Mouse (Mus musculus): ENCODE measurements at regions not wholly inside any gene's neighbourhood (a gene's known extent, or its start where the extent isn't known, plus 50 kb on each side); places are given as distances from the start of the nearest gene placed in this dataset.
"Not testable (repeated sequence)": the region's sequence is repeated elsewhere in the genome, so short reads cannot be mapped to it uniquely, and the experiment has no call there.

GRCm38 (mm10) chr6:102005627-102006026 is 567.3 kb downstream of the Cntn3 start:
- intact Hi-C loops (cut with DNase I) = no loop called here
- no peak for DNase-seq (ENCODE audit: low spot score in 2 of 2)

- DNase-seq (ENCODE audit: low spot score in 2 of 2) = peak; percentile 9 to 10
- intact Hi-C loops (cut with DNase I) = no loop called here
These were observed 574.7 kb downstream of the Cntn3 start for GRCm38 (mm10) chr6:101998181-101998580.

DNA sequence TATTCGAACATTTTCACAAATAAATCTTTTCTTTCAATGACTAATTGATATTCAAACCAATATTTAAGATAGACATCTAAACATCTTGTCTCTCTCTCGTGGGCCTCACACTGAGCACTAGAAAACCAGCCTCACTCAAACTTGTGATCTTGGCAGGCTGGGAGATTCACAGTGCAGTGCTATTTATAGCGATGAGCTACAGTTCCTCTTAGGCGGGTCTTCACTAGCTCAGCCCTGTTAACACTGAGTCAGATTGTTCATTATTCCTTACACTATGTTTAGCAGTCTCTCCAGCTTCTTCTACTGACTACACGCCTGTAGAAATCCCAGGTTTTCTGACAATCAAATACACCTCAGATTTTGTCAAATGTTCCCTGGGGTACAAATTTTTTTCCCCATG is 575.3 kb downstream of the Cntn3 start:
- intact Hi-C loops (cut with DNase I) = no loop called here

GRCm38 (mm10) chr6:101992815-101993214 is 580.1 kb downstream of the Cntn3 start:
- intact Hi-C loops (cut with DNase I) = no loop called here
- DNase-seq (ENCODE audit: low spot score in 2 of 2) = peak; percentile 10

More for the DNA sequence above, 575.3 kb downstream of the Cntn3 start:
- peak in 1 of 2 experiments; percentile 7 for DNase-seq (ENCODE audit: low spot score in 2 of 2)

DNA sequence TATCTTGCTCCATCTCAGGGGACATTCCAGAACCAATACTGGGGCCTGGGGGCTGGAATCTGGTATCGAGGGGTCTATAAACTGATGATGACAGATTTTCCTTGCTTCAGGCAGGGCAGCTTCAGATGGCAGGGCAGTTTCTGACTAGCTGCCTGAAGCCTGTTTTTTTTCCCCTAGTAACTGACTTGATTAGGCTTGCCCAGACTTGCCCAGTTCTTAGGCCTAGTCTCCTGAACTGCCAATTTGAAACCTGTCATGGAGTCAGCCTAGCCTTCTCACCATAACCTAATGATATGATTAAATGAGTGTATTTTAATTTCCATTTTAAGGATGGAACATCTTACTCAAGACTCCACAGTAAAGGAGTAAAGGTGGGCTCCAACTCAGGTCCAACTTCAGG is 591.2 kb downstream of the Cntn3 start:
- DNase-seq (ENCODE audit: low spot score in 2 of 2) = no peak
- intact Hi-C loops (cut with DNase I) = no loop called here

DNA sequence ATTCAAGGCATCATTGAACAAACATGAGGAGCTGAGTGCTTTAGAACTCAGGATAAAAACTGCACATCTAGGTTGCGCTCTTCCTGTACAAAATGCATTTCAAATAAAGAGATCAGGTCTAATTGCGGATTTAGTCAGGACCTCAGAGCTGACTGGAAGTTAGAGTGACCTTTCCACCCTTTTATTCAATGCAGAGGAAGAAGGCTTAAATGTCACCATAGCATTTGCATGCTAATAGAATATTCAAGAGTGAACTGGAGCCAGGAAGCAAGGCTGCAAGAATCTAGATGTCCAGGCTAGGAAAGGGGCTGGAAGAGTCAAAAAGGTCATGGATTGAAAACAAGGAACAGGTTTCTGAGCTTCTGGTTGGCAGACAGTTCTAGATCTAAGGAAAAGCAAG is 593.7 kb downstream of the Cntn3 start:
- DNase-seq (ENCODE audit: low spot score in 2 of 2) = no peak
- intact Hi-C loops (cut with DNase I) = no loop called here

GRCm38 (mm10) chr6:101964941-101965340 is 587.2 kb upstream of the Pdzrn3 start:
- no peak for DNase-seq (ENCODE audit: low spot score in 2 of 2)
- intact Hi-C loops (cut with DNase I) = no loop called here

DNA sequence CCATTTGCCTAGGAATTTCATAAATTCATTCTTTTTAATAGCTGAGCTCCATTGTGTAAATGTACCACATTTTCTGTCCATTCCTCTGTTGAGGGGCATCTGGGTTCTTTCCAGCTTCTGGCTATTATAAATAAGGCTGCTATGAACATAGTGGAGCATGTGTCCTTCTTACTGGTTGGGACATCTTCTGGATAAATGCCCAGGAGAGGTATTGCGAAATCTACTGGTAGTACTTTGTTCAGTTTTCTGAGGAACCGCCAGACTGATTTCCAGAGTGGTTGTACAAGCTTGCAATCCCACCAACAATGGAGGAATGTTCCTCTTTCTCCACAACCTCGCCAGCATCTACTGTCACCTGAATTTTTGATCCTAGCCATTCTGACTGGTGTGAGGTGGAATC is 583.8 kb upstream of the Pdzrn3 start:
- DNase-seq (ENCODE audit: low spot score in 2 of 2); intact Hi-C loops (cut with DNase I): not testable (repeated sequence)

DNA sequence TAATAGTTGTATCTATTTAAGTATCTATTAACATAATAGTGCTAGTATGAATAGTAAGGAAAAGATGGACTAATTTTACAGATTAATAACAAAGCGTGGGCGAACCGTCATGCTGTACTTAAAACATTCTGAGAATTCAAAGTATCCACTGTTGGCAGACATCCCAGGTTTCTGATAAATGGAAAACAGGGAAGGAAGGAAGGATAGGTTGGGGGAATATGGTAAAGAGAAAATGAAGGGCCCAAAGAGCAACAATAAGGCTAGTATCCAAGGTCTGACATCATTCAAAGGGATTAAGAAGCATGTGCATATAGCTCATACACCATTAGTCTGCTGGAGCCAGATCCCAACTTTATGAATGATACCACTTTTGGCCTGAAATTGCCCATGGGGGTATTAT is 572.0 kb upstream of the Pdzrn3 start:
- intact Hi-C loops (cut with DNase I) = no loop called here

DNA sequence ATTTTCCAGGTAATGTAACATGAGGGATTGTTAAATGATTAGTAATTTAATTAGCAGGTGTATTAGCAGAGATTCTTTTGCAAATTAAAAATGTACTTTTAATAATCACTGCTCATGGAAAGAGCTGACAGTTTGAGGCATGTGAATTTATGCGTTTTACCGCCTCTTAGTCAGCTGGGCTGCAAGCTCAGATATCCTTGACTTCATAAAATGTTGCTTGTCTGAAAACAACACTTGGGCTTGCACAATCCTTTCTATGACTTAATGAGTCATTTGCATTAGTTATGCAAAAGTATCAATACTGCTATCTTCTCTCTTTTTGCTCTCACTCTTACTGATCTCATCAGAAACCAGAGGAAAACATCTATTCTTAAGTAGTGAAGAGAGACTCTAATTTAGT is 571.3 kb upstream of the Pdzrn3 start:
- DNase-seq (ENCODE audit: low spot score in 2 of 2) = no peak
- intact Hi-C loops (cut with DNase I) = no loop called here

More for the DNA sequence above, 572.0 kb upstream of the Pdzrn3 start:
- no peak for DNase-seq (ENCODE audit: low spot score in 2 of 2)

GRCm38 (mm10) chr6:101940266-101940866 is 562.7 kb upstream of the Pdzrn3 start:
- DNase-seq (ENCODE audit: low spot score in 2 of 2) = no peak
- intact Hi-C loops (cut with DNase I) = no loop called here

- no peak for DNase-seq (ENCODE audit: low spot score in 2 of 2)
- intact Hi-C loops (cut with DNase I) = no loop called here
These were observed 560.8 kb upstream of the Pdzrn3 start for GRCm38 (mm10) chr6:101938393-101938985.

DNA sequence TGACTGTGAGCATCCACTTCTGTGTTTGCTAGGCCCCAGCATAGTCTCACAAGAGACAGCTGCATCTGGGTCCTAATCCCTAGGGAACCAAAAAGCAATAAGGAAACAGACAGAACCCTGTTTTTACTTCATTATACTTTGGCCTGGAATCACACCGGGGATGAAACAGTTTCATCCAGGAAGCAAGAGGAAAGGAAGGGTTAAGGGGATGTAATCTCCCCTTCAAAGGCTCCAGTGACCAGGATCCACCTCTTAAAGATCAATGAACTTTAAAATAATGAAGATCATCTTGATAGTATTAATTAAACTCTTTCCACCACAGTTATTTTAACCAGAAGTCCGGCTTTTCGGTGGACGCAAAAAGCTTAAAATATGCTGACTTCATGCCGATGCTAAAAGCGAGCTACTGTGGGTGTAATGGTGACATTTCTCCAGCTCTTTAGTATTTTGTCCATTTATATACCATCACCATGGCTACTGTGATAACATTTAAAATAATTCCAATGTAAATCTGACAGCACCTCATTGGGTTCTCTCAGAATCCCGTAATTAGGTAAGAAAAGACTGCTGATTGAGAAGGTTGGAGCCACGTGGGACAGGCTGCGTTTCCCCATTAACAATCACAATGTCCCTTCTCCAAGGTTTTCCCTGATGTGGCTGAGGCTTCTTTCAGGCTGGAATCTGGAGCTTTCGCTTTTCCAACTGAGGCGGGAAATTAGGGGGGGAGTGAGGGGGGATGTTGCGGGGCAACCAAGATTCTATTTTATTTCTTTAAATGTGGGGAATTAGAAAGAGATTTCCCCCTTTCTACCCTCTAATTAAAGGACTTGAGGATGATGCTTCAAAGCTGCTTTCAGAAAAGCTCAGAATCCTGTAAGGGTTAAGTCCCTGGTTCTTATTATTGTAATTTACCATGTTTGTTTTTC is 560.0 kb upstream of the Pdzrn3 start:
- peak; percentile 7 to 24 for DNase-seq (ENCODE audit: low spot score in 2 of 2)
- intact Hi-C loops (cut with DNase I) = no loop called here

- DNase-seq (ENCODE audit: low spot score in 2 of 2) = no peak
- intact Hi-C loops (cut with DNase I) = no loop called here
These were observed 554.1 kb upstream of the Pdzrn3 start for GRCm38 (mm10) chr6:101931768-101932167.

GRCm38 (mm10) chr6:101921686-101922085 is 544.0 kb upstream of the Pdzrn3 start:
- intact Hi-C loops (cut with DNase I) = no loop called here

GRCm38 (mm10) chr6:101921186-101921585 is 543.5 kb upstream of the Pdzrn3 start:
- DNase-seq (ENCODE audit: low spot score in 2 of 2) = no peak
- intact Hi-C loops (cut with DNase I) = no loop called here

More at GRCm38 (mm10) chr6:101921686-101922085, 544.0 kb upstream of the Pdzrn3 start:
- no peak for DNase-seq (ENCODE audit: low spot score in 2 of 2)

DNA sequence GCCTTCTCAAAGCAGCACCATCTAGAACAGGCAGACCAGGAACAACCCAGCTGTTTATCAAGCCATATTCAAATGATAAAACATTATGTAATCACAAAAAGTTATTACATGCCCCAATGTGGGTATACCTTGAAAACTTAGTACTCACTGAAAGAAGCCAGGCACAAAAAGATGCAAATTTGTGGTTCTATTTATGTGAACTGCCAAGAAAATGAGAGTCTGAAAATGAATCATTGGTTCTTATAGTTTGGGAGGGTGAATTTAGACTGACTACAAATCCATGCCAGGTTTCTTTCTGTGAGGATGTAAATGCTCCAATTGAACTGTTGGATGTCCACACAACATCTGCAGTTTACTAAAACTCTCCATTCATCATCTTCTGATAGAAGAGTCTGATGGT is 541.2 kb upstream of the Pdzrn3 start:
- DNase-seq (ENCODE audit: low spot score in 2 of 2) = no peak
- intact Hi-C loops (cut with DNase I) = no loop called here

- intact Hi-C loops (cut with DNase I) = no loop called here
- no peak for DNase-seq (ENCODE audit: low spot score in 2 of 2)
These were observed 527.3 kb upstream of the Pdzrn3 start for GRCm38 (mm10) chr6:101905029-101905342.

- intact Hi-C loops (cut with DNase I) = no loop called here
- no peak for DNase-seq (ENCODE audit: low spot score in 2 of 2)
These were observed 526.7 kb upstream of the Pdzrn3 start for GRCm38 (mm10) chr6:101904234-101905028.

GRCm38 (mm10) chr6:101902276-101902675 is 524.6 kb upstream of the Pdzrn3 start:
- intact Hi-C loops (cut with DNase I) = no loop called here
- no peak for DNase-seq (ENCODE audit: low spot score in 2 of 2)
